Mouse (Mus musculus): ENCODE results near the gene Grin2b.

Grin2b gene

DNA sequence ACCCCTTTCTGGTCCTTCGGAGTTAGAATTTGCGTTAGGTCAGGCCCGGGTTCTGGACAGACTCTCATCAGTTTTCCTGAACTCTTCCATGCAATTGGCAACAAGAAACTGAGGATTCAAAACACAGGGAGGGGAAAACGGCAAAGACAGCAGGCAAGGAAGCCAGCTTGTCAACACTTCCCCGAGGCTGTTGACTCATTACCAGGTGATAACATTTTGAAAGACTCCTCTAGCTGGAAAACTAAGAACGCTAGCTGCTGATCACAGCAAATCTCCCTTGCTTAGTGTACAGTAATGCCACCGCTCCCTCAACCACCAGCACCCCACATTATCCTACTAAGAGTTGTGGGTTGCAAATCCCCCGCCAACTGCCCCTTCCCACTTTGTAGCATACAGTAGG is 266.2 kb downstream of the Grin2b start:
- DNase-seq (ENCODE audit: low spot score) = no peak

DNA sequence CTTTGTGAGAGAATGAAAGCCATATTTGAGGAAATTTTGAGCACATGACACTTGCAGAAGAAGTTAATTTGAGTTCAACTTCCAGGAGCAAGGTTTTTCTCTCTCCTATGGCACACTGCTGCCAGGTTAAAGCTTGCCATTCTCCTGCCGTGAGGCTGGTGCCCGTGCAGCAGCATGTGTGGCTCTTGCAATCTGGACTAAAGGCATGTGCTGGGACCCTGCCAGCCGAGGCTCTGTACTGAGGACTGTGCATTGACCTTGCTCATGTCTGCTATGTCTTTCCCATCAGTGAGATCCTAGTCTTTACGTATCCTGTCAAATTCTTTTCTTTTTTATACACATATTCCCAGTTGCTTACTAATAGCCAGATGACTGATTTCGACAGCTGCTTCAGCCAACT is 268.9 kb downstream of the Grin2b start:
- DNase-seq (ENCODE audit: low spot score) = no peak

DNA sequence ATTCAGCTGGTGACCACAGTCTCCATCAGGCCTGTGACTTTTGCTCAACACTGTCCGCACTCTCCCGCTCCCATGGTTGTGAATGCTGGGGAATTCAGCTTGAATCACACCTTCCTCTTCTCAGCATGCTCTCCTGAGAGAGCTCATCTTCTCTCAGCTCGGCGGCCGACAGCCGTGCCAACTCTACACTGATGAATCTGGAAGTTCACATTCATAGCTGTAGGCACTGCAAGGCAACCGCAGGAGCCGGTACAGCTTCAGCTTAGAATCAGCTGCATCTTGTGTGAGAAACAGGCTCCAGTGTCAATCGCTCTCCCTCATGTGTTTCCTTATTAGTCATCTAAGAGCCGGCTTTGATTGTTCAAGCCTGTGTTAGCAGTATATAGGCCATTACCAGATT is 272.9 kb downstream of the Grin2b start:
- DNase-seq (ENCODE audit: low spot score) = no peak

DNA sequence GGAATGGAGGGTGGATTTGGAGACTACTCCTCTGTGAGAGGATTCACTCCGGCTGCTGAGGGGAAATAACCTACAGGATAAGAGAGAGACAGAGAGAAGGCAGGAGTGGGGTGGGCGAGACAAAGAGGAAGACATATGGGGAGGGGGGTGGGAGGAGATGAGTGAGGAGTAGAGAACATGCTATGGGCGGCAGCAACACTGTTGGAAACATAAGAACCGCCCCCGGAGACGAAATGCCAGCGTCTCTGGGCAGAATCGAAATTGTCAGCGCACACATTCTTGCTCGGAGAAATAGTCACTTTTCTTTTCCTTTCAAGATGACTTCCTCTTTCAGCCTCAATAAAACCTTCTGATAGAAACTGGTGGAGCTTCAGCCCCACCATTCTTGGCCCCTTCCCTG is 274.1 kb downstream of the Grin2b start:
- DNase-seq (ENCODE audit: low spot score) = no peak

DNA sequence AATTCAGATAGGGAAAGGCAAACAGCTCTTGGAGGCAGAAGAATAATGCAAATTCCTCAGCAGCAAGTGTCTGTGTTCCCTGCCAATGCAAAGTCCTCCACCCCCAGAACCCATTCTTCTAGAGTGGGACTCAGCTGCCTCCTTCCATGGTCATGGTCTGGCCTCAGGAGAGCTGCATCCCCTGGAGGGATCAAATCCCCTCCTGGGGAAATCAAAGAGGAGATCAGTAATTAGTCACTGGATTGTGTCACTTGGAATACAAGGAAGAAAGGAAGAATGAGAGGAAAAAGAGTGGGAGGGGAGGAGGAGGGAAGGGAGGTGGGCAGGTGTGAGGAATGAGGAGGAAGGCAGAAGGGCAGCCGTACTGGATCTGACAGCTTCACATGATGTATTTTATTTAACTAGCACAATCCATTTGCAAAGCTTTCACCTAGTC is 278.5 kb downstream of the Grin2b start:
- DNase-seq (ENCODE audit: low spot score) = no peak

DNA sequence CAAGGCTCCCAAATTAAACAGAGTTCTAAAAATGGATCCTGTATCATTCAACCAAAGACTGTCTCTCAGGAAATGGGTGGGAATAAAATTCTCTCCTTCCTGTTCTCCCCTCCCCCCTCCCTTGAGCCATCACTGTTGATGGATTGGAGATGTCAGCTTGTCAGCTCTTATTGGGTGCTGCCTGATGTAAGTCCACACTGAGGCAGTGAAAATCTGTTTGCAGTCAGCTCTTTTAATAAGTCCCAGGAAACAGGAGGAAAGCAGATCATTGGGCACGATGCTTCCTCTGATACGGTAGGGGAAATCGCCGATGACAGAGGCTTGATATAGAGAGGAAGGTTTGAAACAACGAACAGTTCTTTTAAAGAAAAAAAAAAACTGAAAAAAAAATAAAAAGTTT is 290.7 kb downstream of the Grin2b start:
- DNase-seq (ENCODE audit: low spot score) = no peak

GRCm38 (mm10) chr6:135876163-135876726 is 297.1 kb downstream of the Grin2b start:
- no peak for DNase-seq (ENCODE audit: low spot score)

DNA sequence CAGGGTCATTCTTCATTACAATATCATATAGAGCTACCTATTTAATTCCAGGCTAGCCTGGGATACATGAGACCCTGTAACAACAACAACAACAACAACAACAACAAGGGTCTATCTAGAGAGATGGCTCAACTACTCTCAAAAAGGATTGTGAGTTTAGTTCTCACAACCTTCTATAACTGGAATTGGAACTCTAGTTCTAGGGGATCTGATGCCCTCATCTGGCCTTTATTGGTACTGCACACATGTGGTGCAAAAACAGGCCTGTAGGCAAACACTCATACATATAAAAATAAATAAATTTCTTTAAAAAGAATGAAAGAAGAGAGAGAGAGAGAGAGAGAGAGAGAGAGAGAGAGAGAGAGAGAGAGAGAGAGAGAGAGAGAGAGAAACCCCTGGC is 298.7 kb downstream of the Grin2b start:
- no peak for DNase-seq (ENCODE audit: low spot score)

DNA sequence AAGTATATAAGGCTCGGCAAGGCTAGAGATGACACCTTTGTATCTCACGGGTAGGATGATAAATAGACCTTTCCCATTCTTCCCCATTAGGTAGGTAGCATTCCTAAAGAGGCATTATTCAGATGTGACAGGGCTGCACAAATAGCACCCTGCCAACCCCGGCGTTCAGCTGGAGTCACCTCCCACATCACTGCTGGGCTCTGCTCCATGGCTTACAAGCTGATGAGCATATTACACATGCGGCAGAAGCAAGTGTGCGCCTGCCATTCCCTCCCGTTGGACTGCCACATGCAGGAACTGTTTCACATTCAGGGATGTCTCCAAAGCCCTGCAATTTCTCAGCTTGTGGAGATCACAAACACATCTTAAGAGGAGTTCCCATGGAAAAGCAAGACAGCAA is 307.5 kb downstream of the Grin2b start:
- no peak for DNase-seq (ENCODE audit: low spot score)

DNA sequence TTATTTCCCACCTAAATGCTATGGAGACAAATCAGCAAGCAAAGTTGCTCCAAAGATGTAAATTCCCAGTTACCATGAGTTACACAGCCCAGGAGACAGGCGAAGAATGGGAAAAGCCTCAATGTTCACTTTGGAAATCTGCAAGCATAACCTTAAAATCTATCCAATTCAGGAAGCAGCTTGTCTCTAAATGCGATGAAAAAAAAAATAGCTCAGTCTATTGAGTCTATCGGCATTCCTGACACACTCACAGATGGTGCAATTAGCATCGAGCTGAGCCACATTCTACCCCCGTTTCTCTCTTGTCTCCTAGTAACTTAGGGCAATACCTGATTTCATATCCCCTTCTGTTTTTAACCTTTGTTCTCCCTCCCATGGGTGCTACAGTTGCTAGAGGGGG is 309.3 kb downstream of the Grin2b start:
- no peak for DNase-seq (ENCODE audit: low spot score)

- no peak for DNase-seq (ENCODE audit: low spot score)
Measured at GRCm38 (mm10) chr6:135859502-135859901, 313.8 kb downstream of the Grin2b start.

DNA sequence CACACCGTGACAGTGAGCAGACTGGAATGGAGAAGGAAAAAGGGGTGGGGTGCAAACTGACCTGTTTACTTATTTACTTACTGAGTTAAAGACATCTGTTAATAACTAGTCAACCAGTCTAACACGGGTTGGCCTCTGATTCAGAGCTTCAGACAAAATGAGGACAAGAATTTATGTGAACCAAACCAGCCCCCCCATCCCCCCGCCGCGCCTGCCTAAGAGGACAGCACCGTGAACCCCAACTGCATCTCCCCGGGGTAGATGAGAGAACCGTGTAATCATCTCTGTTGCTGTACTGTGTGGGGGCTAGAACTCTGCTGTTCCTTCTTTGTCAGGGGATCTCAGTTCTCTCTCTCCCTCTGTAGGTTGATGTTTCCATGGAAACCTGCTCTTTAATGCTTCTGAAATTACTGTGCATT is 319.1 kb downstream of the Grin2b start:
- no peak for DNase-seq (ENCODE audit: low spot score)

DNA sequence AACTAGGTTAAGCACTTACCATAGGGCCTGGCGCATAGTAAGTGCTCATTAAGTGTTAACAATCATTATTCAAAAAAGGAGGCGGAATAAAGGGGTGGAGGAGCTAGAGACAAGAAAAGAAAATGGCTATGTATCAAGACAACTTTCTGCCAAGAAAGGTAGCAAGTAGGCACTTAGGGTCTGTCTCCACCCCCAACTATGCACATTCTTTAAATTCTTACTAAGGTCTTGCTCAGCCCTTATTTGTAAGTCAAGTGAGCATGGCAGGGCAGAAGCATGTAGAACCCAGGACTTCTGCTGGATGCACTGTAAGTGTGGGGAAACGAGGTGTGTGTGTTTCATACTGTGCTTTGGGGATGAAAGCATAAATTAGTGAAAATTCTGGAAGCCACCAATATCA is 329.6 kb downstream of the Grin2b start:
- DNase-seq (ENCODE audit: low spot score) = no peak

DNA sequence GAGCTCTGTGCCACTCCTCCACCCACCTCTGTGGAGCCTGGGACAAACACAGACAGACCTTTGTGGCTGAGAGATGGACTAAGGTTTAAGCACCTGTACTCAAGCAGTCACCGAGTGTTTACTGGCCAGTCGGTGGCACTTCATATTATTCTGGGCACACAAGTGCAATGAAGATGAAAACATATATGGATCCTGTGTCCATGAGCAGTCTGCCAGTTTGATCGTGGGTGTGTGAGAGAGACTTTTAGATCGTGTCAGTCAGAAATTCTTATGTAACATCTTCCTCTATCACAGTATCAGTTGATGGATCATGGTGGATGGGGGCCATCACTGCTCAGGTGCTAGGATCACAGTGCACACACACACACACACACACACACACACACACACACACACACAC is 337.0 kb downstream of the Grin2b start:
- no peak for DNase-seq (ENCODE audit: low spot score)

DNA sequence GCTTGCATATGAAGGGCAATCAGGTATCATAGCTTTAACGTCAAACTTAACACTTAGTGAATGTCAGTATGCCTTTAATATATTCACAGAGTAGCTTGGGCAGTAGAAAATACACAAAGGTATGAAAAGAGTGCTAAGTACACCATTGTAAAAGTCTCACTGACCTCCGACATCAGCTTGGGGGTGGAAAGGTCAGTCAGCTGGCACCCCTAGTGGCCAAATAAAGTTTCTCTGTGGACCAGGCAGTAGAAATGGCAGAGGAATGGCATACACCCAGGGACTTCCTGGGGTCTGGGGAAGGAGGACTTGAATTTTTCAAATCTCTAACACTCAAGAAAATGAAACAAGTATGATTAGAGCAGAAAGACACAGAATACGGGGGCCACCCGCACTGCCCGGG is 339.8 kb downstream of the Grin2b start:
- DNase-seq (ENCODE audit: low spot score) = no peak

DNA sequence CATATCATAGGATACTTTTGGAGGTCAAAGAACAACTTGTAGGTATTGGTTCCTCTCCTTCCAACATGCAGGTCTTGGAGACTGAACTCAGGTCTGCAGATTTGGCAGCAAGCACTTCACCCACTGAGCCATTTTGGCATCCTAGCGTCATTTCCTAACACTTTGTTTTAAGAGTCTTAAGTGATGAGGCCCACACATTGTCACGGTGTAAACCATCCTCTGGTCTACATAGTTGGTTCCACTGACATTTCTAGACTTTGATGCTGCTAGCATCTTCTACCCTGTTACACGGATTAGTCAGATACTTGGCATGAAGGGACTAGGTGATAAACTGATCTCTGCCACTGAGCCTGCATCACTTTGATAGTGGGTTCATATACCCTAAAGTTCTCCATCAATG is 341.3 kb downstream of the Grin2b start:
- DNase-seq (ENCODE audit: low spot score) = no peak

DNA sequence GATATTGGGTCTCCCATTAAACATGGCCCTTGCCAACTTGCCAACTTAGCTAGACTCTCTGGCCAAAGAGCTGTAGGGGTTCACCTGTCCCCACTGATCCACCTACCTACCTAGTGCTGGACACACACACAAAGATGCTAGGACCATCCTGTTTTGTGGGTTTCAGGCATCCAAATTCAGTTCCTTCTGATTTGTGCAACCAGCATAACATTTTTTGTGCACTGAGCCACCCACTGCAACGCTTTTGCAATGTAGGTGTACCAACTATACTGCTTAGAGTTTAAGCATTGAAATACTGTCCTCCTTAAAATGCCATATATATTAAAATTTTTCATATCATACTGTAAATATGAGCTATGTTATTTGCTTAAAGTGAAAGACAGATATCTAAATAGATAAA is 342.3 kb downstream of the Grin2b start:
- DNase-seq (ENCODE audit: low spot score) = no peak

DNA sequence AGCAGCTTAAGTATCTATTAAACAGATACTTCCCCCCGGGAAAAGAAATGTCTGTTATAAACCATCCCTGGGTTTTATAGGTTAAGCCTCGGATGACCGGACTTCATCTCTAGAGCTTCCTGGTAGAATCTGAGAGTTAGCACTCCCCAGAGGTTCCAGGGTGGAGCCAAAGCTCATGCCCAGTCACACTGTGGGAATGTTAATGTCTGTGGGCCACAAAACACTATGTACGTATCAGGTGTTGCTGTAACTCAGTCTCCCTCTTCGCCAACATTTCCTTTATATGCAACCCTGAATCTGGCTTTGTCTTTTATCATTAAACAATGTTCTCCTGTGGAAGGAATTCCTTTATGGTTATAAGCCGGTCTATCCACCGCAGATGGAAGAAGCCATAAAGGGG is 343.9 kb downstream of the Grin2b start:
- DNase-seq (ENCODE audit: low spot score) = no peak

DNA sequence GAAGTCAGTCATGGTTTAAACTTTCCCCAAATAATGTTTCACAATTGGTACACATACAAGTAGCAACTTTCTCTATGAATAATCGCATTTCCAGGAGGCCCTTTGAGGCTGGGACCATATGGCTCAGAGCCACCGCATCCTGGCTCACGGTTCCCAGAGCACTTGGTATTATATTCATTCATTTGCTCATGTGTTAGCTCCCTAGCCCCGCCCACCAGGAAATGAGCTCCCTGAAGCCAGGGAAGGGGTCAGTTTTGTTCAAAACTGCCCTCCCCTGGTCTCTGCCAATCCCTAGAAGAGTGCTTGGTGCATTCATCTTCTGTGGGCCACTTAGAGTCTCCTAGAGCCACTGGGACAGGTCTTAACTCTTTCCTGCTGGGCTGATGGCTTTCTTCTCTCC is 344.3 kb downstream of the Grin2b start:
- no peak for DNase-seq (ENCODE audit: low spot score)

GRCm38 (mm10) chr6:135827942-135828341 is 345.4 kb downstream of the Grin2b start:
- peak; percentile 9 for DNase-seq (ENCODE audit: low spot score)

DNA sequence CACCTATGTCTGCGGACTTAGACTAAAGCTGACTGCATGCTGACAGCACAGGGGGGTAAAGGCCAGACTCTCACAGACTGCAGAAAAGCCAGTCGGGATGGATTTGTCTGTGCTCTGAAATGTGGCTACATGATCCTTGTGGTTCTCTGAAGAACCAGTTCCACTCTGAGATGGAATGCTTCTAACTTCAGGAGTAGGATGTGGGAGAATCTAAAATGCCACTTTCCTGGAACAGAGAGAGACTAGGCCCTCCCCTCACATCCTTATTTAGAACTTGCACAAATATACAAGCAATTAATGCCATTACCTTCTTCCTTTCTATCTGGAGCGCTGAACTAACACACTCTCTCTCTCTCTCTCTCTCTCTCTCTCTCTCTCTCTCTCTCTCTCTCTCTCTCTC is 346.0 kb downstream of the Grin2b start:
- DNase-seq (ENCODE audit: low spot score) = no peak

- peak; percentile 60 for DNase-seq (ENCODE audit: low spot score)
Measured at GRCm38 (mm10) chr6:135826776-135827175, 346.5 kb downstream of the Grin2b start.

- DNase-seq (ENCODE audit: low spot score) = no peak
Measured at GRCm38 (mm10) chr6:135817391-135817790, 355.9 kb downstream of the Grin2b start.

- DNase-seq (ENCODE audit: low spot score) = no peak
Measured at GRCm38 (mm10) chr6:135813755-135814154, 359.6 kb downstream of the Grin2b start.

DNA sequence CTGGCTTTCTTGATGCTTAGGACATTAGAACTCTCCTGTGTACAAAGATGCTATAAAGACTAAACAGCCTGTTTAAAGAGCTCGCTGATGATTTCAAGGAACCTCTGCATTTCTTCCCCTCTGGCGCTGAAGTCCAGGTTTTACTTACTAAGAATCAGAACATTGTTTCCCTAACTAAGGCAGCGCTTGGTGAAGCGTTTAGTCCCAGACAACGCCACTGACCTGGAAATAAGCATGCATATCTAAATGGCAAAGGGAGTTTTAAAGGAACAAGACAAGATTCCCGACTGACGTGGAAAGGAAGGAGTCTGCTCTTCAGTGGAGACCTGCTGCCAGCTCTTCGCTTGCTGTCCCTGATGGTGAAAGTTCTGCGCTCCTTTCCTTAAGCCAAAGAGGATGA is 367.9 kb downstream of the Grin2b start:
- no peak for DNase-seq (ENCODE audit: low spot score)

All from testis, postnatal 14 days (tissue).